Mouse (Mus musculus): ENCODE measurements at regions not wholly inside any gene's neighbourhood (a gene's known extent, or its start where the extent isn't known, plus 50 kb on each side); places are given as distances from the start of the nearest gene placed in this dataset.

DNA sequence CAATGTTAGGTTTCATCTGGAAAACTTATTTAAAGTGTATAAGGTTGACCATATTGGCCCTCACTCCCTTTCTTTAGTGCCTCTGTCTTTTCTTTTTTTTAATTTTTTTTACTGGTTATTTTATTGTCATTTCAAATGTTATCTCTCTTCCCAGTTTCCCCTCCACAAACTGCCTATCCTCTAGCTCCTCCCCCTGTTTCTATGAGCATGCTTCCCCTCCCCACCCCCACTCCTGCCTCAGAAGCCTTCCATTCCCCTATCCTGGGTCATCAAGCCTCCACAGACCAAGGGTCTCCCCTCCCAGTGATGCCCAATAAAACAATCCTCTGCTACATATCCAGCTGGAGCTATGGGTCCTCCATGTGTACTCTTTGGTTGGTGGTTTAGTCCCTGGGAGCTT, 2134.9 kb upstream of the Lrrc6 start:
- H3K4me3 ChIP-seq (ENCODE audit: insufficient read depth in 1 of 2, low read depth in 1 of 2, low read length in 2 of 2, poor library complexity in 1 of 2, severe bottlenecking in 1 of 2) = no peak overlapping the region
- H3K4me1 ChIP-seq (ENCODE audit: control insufficient read depth in 2 of 2, insufficient read depth in 2 of 2, low read length in 2 of 2, poor library complexity in 1 of 2) = no peaks in the 10 kb centered on the region
- no peak overlapping the region for H3K9ac ChIP-seq (ENCODE audit: insufficient read depth, low read depth, low read length, poor library complexity, severe bottlenecking)
- H3K9me3 ChIP-seq (ENCODE audit: control insufficient read depth, insufficient read depth, low read depth, low read length) = no peaks in the 10 kb centered on the region
- no peak overlapping the region for H3K27ac ChIP-seq (ENCODE audit: insufficient read depth, low read depth, low read length, poor library complexity, severe bottlenecking)
- TF ChIP-seq CHD2 (IDR thresholded peaks at IDR 0.05; ENCODE audit: low read depth, low read length) = no peak
- TF ChIP-seq ZC3H11A (IDR thresholded peaks at IDR 0.05; ENCODE audit: borderline replicate concordance, low read depth, low read length) = no peak
- TF ChIP-seq MAFK (IDR thresholded peaks at IDR 0.05; ENCODE audit: insufficient read depth, low read depth, low read length) = no peak
- TF ChIP-seq HCFC1 (IDR thresholded peaks at IDR 0.05; ENCODE audit: borderline replicate concordance, insufficient read depth, low read length) = no peak
- TF ChIP-seq ZNF384 (IDR thresholded peaks at IDR 0.05; ENCODE audit: low read depth, low read length) = no peak
- in situ Hi-C loops (cut with MboI; ENCODE audit: low sequenced_read_pairs in 2 of 2, unreplicated experiment in 2 of 2) = no loop called here
- no peaks in the 10 kb centered on the region for H3K36me3 ChIP-seq (ENCODE audit: control insufficient read depth, insufficient read depth, low read length, poor library complexity, severe bottlenecking)
- no peak for DNase-seq (ENCODE audit: low read depth, low spot score)

GRCm38 (mm10) chr15:68626976-68627375, 2126.3 kb upstream of the Lrrc6 start:
- H3K27ac ChIP-seq (ENCODE audit: insufficient read depth, low read depth, low read length, poor library complexity, severe bottlenecking) = no peak overlapping the region
- in situ Hi-C loops (cut with MboI; ENCODE audit: low sequenced_read_pairs in 2 of 2, unreplicated experiment in 2 of 2) = no loop called here
- H3K9me3 ChIP-seq (ENCODE audit: control insufficient read depth, insufficient read depth, low read depth, low read length) = no peaks in the 10 kb centered on the region
- TF ChIP-seq MAFK (IDR thresholded peaks at IDR 0.05; ENCODE audit: insufficient read depth, low read depth, low read length) (no peak), ZNF384 (IDR thresholded peaks at IDR 0.05; ENCODE audit: low read depth, low read length) (no peak), CHD2 (IDR thresholded peaks at IDR 0.05; ENCODE audit: low read depth, low read length) (no peak), HCFC1 (IDR thresholded peaks at IDR 0.05; ENCODE audit: borderline replicate concordance, insufficient read depth, low read length) (no peak), ZC3H11A (IDR thresholded peaks at IDR 0.05; ENCODE audit: borderline replicate concordance, low read depth, low read length) (no peak)
- H3K4me3 ChIP-seq (ENCODE audit: insufficient read depth in 1 of 2, low read depth in 1 of 2, low read length in 2 of 2, poor library complexity in 1 of 2, severe bottlenecking in 1 of 2) = no peak overlapping the region
- no peaks in the 10 kb centered on the region for H3K4me1 ChIP-seq (ENCODE audit: control insufficient read depth in 2 of 2, insufficient read depth in 2 of 2, low read length in 2 of 2, poor library complexity in 1 of 2)
- H3K36me3 ChIP-seq (ENCODE audit: control insufficient read depth, insufficient read depth, low read length, poor library complexity, severe bottlenecking) = no peaks in the 10 kb centered on the region
- no peak overlapping the region for H3K9ac ChIP-seq (ENCODE audit: insufficient read depth, low read depth, low read length, poor library complexity, severe bottlenecking)
- DNase-seq (ENCODE audit: low read depth, low spot score) = no peak

DNA sequence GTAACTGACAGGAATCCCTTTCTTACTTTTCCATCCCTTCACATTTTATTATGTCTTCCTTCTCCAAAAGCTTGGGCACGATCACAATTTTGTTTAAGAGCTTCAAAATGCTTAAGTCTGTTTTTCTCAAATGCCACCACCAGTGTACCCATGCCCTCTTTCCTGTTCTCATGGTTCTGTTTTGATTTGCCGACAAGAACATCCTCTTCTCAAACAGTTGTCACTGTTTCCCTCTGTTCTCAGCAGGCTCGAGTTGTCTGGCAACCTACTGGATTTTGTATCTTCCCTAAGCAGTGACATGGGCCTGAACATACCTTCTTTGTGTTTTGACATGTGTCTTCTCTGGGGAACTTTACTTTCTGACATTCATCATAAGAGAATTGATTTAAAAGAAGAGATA, 2124.1 kb upstream of the Lrrc6 start:
- in situ Hi-C loops (cut with MboI; ENCODE audit: low sequenced_read_pairs in 2 of 2, unreplicated experiment in 2 of 2) = no loop called here
- no peak for TF ChIP-seq MAFK (IDR thresholded peaks at IDR 0.05; ENCODE audit: insufficient read depth, low read depth, low read length)
- TF ChIP-seq HCFC1 (IDR thresholded peaks at IDR 0.05; ENCODE audit: borderline replicate concordance, insufficient read depth, low read length) = no peak
- no peak for TF ChIP-seq ZNF384 (IDR thresholded peaks at IDR 0.05; ENCODE audit: low read depth, low read length)
- no peak for TF ChIP-seq ZC3H11A (IDR thresholded peaks at IDR 0.05; ENCODE audit: borderline replicate concordance, low read depth, low read length)
- no peak for TF ChIP-seq CHD2 (IDR thresholded peaks at IDR 0.05; ENCODE audit: low read depth, low read length)
- no peaks in the 10 kb centered on the region for H3K36me3 ChIP-seq (ENCODE audit: control insufficient read depth, insufficient read depth, low read length, poor library complexity, severe bottlenecking)
- no peaks in the 10 kb centered on the region for H3K4me1 ChIP-seq (ENCODE audit: control insufficient read depth in 2 of 2, insufficient read depth in 2 of 2, low read length in 2 of 2, poor library complexity in 1 of 2)
- no peak overlapping the region for H3K27ac ChIP-seq (ENCODE audit: insufficient read depth, low read depth, low read length, poor library complexity, severe bottlenecking)
- H3K4me3 ChIP-seq (ENCODE audit: insufficient read depth in 1 of 2, low read depth in 1 of 2, low read length in 2 of 2, poor library complexity in 1 of 2, severe bottlenecking in 1 of 2) = no peak overlapping the region
- no peaks in the 10 kb centered on the region for H3K9me3 ChIP-seq (ENCODE audit: control insufficient read depth, insufficient read depth, low read depth, low read length)
- no peak overlapping the region for H3K9ac ChIP-seq (ENCODE audit: insufficient read depth, low read depth, low read length, poor library complexity, severe bottlenecking)
- no peak for DNase-seq (ENCODE audit: low read depth, low spot score)

DNA sequence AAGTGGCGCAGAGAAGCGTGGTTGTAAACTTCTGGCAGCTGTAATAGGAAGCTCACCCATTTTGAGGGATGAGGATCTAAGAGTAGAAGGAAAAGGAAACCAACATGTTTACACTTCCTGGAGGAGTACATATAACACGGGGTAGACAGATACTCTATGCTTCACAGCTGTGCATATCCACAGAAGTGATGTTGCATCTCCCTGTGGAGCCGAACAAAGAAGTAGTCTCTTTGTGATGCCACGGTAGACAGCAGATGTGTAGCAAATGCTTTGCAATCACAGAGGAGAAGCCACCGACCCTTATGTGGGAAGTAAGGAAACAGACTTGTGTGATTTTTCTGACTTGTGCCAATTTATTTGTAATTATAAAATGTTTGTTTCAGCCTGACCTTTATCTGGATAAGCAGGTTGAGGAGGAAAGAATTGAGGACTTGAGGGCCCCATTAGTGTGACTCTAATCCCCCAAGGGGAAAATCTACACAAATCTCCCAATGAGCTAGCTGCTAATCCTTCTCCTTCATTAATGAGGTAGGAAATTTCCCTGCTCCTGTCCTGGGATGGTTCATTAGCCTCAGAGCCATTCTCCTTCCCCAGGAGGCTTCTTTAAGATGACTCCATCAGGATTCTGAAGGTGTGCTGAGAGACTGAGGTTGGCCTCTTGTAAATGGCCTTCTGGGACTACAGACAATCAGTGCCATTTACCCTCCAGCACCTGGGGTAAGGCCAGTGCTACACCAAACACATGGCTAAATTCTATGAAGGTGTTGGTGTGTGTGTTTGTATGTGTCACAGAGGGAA, 2119.9 kb upstream of the Lrrc6 start:
- H3K4me1 ChIP-seq (ENCODE audit: control insufficient read depth in 2 of 2, insufficient read depth in 2 of 2, low read length in 2 of 2, poor library complexity in 1 of 2) = no peaks in the 10 kb centered on the region
- in situ Hi-C loops (cut with MboI; ENCODE audit: low sequenced_read_pairs in 2 of 2, unreplicated experiment in 2 of 2) = no loop called here

More for the DNA sequence above, 2119.9 kb upstream of the Lrrc6 start:
- no peak overlapping the region for H3K27ac ChIP-seq (ENCODE audit: insufficient read depth, low read depth, low read length, poor library complexity, severe bottlenecking)
- H3K9ac ChIP-seq (ENCODE audit: insufficient read depth, low read depth, low read length, poor library complexity, severe bottlenecking) = no peak overlapping the region
- no peak for TF ChIP-seq HCFC1 (IDR thresholded peaks at IDR 0.05; ENCODE audit: borderline replicate concordance, insufficient read depth, low read length)
- no peak for TF ChIP-seq ZNF384 (IDR thresholded peaks at IDR 0.05; ENCODE audit: low read depth, low read length)
- TF ChIP-seq ZC3H11A (IDR thresholded peaks at IDR 0.05; ENCODE audit: borderline replicate concordance, low read depth, low read length) = no peak
- TF ChIP-seq CHD2 (IDR thresholded peaks at IDR 0.05; ENCODE audit: low read depth, low read length) = no peak
- no peak for TF ChIP-seq MAFK (IDR thresholded peaks at IDR 0.05; ENCODE audit: insufficient read depth, low read depth, low read length)
- no peaks in the 10 kb centered on the region for H3K36me3 ChIP-seq (ENCODE audit: control insufficient read depth, insufficient read depth, low read length, poor library complexity, severe bottlenecking)
- H3K4me3 ChIP-seq (ENCODE audit: insufficient read depth in 1 of 2, low read depth in 1 of 2, low read length in 2 of 2, poor library complexity in 1 of 2, severe bottlenecking in 1 of 2) = no peak overlapping the region
- no peaks in the 10 kb centered on the region for H3K9me3 ChIP-seq (ENCODE audit: control insufficient read depth, insufficient read depth, low read depth, low read length)
- no peak for DNase-seq (ENCODE audit: low read depth, low spot score)
